Mouse (Mus musculus) MEL (cell line): ENCODE measurements at regions not wholly inside any gene's neighbourhood (a gene's known extent, or its start where the extent isn't known, plus 50 kb on each side); places are given as distances from the start of the nearest gene placed in this dataset.
A peak's percentile ranks its signal among the peaks of the same experiment; 100 is the strongest.

Experiments
- DNase-seq: peaks from one replicate; pipeline ENCODE4 v3.0.0; 2011; ENCODE audit warnings: low read depth, low spot score
- H3K27ac ChIP-seq: 2 replicates; pipeline ENCODE4 v1.5.1; 2012; ENCODE audit warnings: low read depth, mild to moderate bottlenecking, control low read depth, low read length, moderate library complexity; ENCODE audit not compliant: control insufficient read depth
- H3K27me3 ChIP-seq, 2 experiments: fragments of 150-350 bp in 1 of 2; sonication (generic) in 1 of 2; 2 replicates each; pipeline ENCODE4 v1.6.1; 2012; ENCODE audit warnings: low read length in 2 of 2, mild to moderate bottlenecking in 2 of 2, improper control_type of control experiment in 1 of 2, moderate library complexity in 1 of 2; ENCODE audit not compliant: insufficient read depth in 2 of 2, control insufficient read depth in 1 of 2
- H3K36me3 ChIP-seq, 2 experiments: 2 replicates each; pipeline ENCODE4 v1.6.1; 2012 to 2014; ENCODE audit warnings: low read length in 2 of 2, improper control_type of control experiment in 1 of 2, inconsistent platforms in 1 of 2, mild to moderate bottlenecking in 1 of 2; ENCODE audit not compliant: insufficient read depth in 2 of 2, control insufficient read depth in 1 of 2
- H3K4me1 ChIP-seq, 2 experiments: fragments of 150-350 bp in 1 of 2; sonication (generic) in 1 of 2; 2 replicates each; pipeline ENCODE4 v1.6.1; 2012; ENCODE audit warnings: low read length in 2 of 2, improper control_type of control experiment in 1 of 2, mild to moderate bottlenecking in 1 of 2; ENCODE audit not compliant: insufficient read depth in 2 of 2, control insufficient read depth in 1 of 2
- H3K4me3 ChIP-seq, 2 experiments: fragments of 150-350 bp in 1 of 2; sonication (generic) in 1 of 2; 2 replicates each; pipeline ENCODE4 v1.5.1; 2012; ENCODE audit warnings: low read depth in 2 of 2, low read length in 2 of 2, mild to moderate bottlenecking in 2 of 2, moderate library complexity in 2 of 2, control low read depth in 1 of 2, improper control_type of control experiment in 1 of 2; ENCODE audit not compliant: control insufficient read depth in 1 of 2, insufficient read depth in 1 of 2
- H3K79me2 ChIP-seq: 2 replicates; pipeline ENCODE4 v1.6.1; 2012; ENCODE audit warnings: mild to moderate bottlenecking, low read length, moderate library complexity; ENCODE audit not compliant: control insufficient read depth, poor library complexity, insufficient read depth
- H3K9ac ChIP-seq: 2 replicates; pipeline ENCODE4 v1.6.1; 2012; ENCODE audit warnings: low read depth, mild to moderate bottlenecking, control low read depth, low read length, moderate library complexity; ENCODE audit not compliant: control insufficient read depth, poor library complexity, severe bottlenecking
- H3K9me3 ChIP-seq: fragments of 150-350 bp; sonication (generic); replicated peaks from 2 replicates; pipeline ENCODE4 v1.6.1; 2012; ENCODE audit warnings: mild to moderate bottlenecking, low read length, improper control_type of control experiment, moderate library complexity; ENCODE audit not compliant: insufficient read depth
- BHLHE40 ChIP-seq: IDR thresholded peaks from 2 replicates; pipeline ENCODE4 v1.6.1; 2012; ENCODE audit warnings: low read depth, mild to moderate bottlenecking, inconsistent platforms, low read length, improper control_type of control experiment, borderline replicate concordance
- CHD1 ChIP-seq: IDR thresholded peaks from 2 replicates; pipeline ENCODE4 v1.6.1; 2012; ENCODE audit warnings: low read depth, mild to moderate bottlenecking, inconsistent platforms, low read length, improper control_type of control experiment
- E2F4 ChIP-seq: IDR thresholded peaks from 2 replicates; pipeline ENCODE4 v1.6.1; 2011; ENCODE audit warnings: low read depth, low read length, improper control_type of control experiment, borderline replicate concordance
- MAFK ChIP-seq: IDR thresholded peaks from 2 replicates; pipeline ENCODE4 v1.6.1; 2011; ENCODE audit warnings: low read depth, mild to moderate bottlenecking, low read length, improper control_type of control experiment, borderline replicate concordance
- MEF2A ChIP-seq: IDR thresholded peaks from 2 replicates; pipeline ENCODE4 v1.6.1; 2014; ENCODE audit warnings: low read depth, mild to moderate bottlenecking, inconsistent platforms, low read length, improper control_type of control experiment; ENCODE audit not compliant: poor library complexity, insufficient replicate concordance, severe bottlenecking; ENCODE audit errors: extremely low read depth
- MXI1 ChIP-seq: IDR thresholded peaks from 2 replicates; pipeline ENCODE4 v1.6.1; 2011; ENCODE audit warnings: mild to moderate bottlenecking, low read depth, low read length, improper control_type of control experiment
- MYB ChIP-seq: IDR thresholded peaks from 2 replicates; pipeline ENCODE4 v1.6.1; 2011; ENCODE audit warnings: mild to moderate bottlenecking, low read depth, low read length, improper control_type of control experiment
- MYC ChIP-seq: IDR thresholded peaks from 2 replicates; pipeline ENCODE4 v1.6.1; 2011; ENCODE audit warnings: low read depth, mild to moderate bottlenecking, low read length, improper control_type of control experiment, moderate library complexity
- NELFE ChIP-seq: IDR thresholded peaks from 2 replicates; pipeline ENCODE4 v1.6.1; 2011; ENCODE audit warnings: low read depth, low read length, improper control_type of control experiment
- POLR2A ChIP-seq, 2 experiments: IDR thresholded peaks; 2 replicates each; pipeline ENCODE4 v1.6.1; 2011 to 2012; ENCODE audit warnings: low read length in 2 of 2, mild to moderate bottlenecking in 2 of 2, control low read depth in 1 of 2, improper control_type of control experiment in 1 of 2, low read depth in 1 of 2, moderate library complexity in 1 of 2; ENCODE audit not compliant: control insufficient read depth in 1 of 2, insufficient read depth in 1 of 2, poor library complexity in 1 of 2
- POLR2AphosphoS2 ChIP-seq: IDR thresholded peaks from 2 replicates; pipeline ENCODE4 v1.6.1; 2011; ENCODE audit warnings: low read length, improper control_type of control experiment
- POLR2AphosphoS5 ChIP-seq: IDR thresholded peaks from 2 replicates; pipeline ENCODE4 v1.6.1; 2012; ENCODE audit warnings: low read depth, borderline replicate concordance, mild to moderate bottlenecking, inconsistent platforms, low read length, moderate library complexity, mixed read lengths
- RAD21 ChIP-seq: IDR thresholded peaks from 2 replicates; pipeline ENCODE4 v1.6.1; 2011; ENCODE audit warnings: mild to moderate bottlenecking, low read depth, low read length, improper control_type of control experiment
- RCOR1 ChIP-seq: IDR thresholded peaks from 2 replicates; pipeline ENCODE4 v1.6.1; 2012; ENCODE audit warnings: low read depth, mild to moderate bottlenecking, inconsistent platforms, low read length, improper control_type of control experiment
- TBP ChIP-seq: IDR thresholded peaks from 2 replicates; pipeline ENCODE4 v1.8.0; 2011; ENCODE audit warnings: low read depth, low read length, improper control_type of control experiment
- UBTF ChIP-seq: IDR thresholded peaks from 2 replicates; pipeline ENCODE4 v1.6.1; 2012; ENCODE audit warnings: low read depth, mild to moderate bottlenecking, inconsistent platforms, low read length, improper control_type of control experiment, moderate library complexity, borderline replicate concordance; ENCODE audit not compliant: insufficient read depth
- ZC3H11A ChIP-seq: IDR thresholded peaks from 2 replicates; pipeline ENCODE4 v1.6.1; 2012; ENCODE audit warnings: low read depth, mild to moderate bottlenecking, inconsistent platforms, low read length, improper control_type of control experiment
- ZKSCAN1 ChIP-seq: IDR thresholded peaks from 2 replicates; pipeline ENCODE4 v1.6.1; 2012; ENCODE audit warnings: low read depth, mild to moderate bottlenecking, inconsistent platforms, low read length, improper control_type of control experiment, moderate library complexity

GRCm38 (mm10) chr1:125241717-125242116, 193.8 kb downstream of the Actr3 start:
- H3K9me3 ChIP-seq = no peaks in the 10 kb centered on the region
- DNase-seq = peak; percentile 33
- TF ChIP-seq RCOR1 (peak; percentile 76), MYB (no peak), MAFK (no peak), POLR2A (IDR thresholded peaks at IDR 0.05; ENCODE audit: control insufficient read depth in 1 of 2, insufficient read depth in 1 of 2, low read depth in 1 of 2, low read length in 2 of 2, poor library complexity in 1 of 2) (no peak)

DNA sequence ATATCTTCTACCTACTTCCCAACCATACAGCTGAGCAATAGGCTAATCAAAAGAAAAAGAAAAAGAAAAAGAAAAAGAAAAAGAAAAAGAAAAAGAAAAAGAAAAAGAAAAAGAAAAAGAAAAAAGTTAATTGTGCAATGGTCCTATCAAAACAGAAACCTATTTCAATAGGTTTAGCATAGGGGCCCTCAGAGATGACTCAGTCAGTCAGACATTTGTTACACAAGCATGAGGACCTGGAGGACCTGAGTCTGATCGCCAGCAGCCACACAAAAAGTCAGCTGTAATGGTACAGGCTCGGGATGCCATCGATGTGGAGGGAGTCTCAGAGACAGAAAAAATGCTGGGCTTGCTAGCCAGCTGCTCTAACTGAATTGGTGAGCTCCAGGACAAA, 197.9 kb downstream of the Actr3 start:
- Histone ChIP-seq H3K27me3 (no peaks in the 10 kb centered on the region), H3K9me3 (no peaks in the 10 kb centered on the region), H3K9ac (no peak overlapping the region), H3K27ac (no peak overlapping the region), H3K4me1 (no peaks in the 10 kb centered on the region), H3K36me3 (no peaks in the 10 kb centered on the region), H3K4me3 (no peak overlapping the region), H3K79me2 (no peaks in the 10 kb centered on the region)
- TF ChIP-seq MEF2A (no peak), BHLHE40 (no peak), ZC3H11A (no peak), ZKSCAN1 (no peak), MXI1 (no peak), CHD1 (no peak), UBTF (no peak), NELFE (no peak), E2F4 (no peak), TBP (no peak), MYC (no peak), RCOR1 (no peak), POLR2AphosphoS5 (no peak), POLR2AphosphoS2 (no peak), RAD21 (no peak)
- DNase-seq = no peak

More at GRCm38 (mm10) chr1:125241717-125242116, 193.8 kb downstream of the Actr3 start:
- no peaks in the 10 kb centered on the region for H3K36me3 ChIP-seq
- H3K27me3 ChIP-seq = no peaks in the 10 kb centered on the region
- H3K79me2 ChIP-seq = no peaks in the 10 kb centered on the region
- no peak overlapping the region for H3K9ac ChIP-seq
- no peaks in the 10 kb centered on the region for H3K4me1 ChIP-seq
- no peak overlapping the region for H3K27ac ChIP-seq
- H3K4me3 ChIP-seq = no peak overlapping the region
